Mouse (Mus musculus) lung, postnatal 0 days (tissue): ENCODE measurements around the gene Cps1.

Experiments
- CTCF ChIP-seq: IDR thresholded peaks from 2 replicates; pipeline ENCODE4 v1.5.1; 2016; ENCODE audit warnings: antibody characterized with exemption, mild to moderate bottlenecking
- EP300 ChIP-seq: IDR thresholded peaks from 2 replicates; pipeline ENCODE4 v1.6.1; 2016; ENCODE audit warnings: antibody characterized with exemption, mild to moderate bottlenecking, control low read depth

- TF ChIP-seq CTCF = no peak
- TF ChIP-seq EP300 = no peak
Observed at GRCm38 (mm10) chr1:67092473-67092872, 30.4 kb upstream of the Cps1 start.
